Mouse (Mus musculus) heart, postnatal 0 days (tissue): ENCODE measurements at regions not wholly inside any gene's neighbourhood (a gene's known extent, or its start where the extent isn't known, plus 50 kb on each side); places are given as distances from the start of the nearest gene placed in this dataset.

Experiments
- CTCF ChIP-seq: IDR thresholded peaks from 2 replicates; pipeline ENCODE4 v1.5.1; 2016; ENCODE audit warnings: antibody characterized with exemption, control low read depth, low read depth
- EP300 ChIP-seq: IDR thresholded peaks from 2 replicates; pipeline ENCODE4 v1.6.1; 2016; ENCODE audit warnings: antibody characterized with exemption, low read depth

DNA sequence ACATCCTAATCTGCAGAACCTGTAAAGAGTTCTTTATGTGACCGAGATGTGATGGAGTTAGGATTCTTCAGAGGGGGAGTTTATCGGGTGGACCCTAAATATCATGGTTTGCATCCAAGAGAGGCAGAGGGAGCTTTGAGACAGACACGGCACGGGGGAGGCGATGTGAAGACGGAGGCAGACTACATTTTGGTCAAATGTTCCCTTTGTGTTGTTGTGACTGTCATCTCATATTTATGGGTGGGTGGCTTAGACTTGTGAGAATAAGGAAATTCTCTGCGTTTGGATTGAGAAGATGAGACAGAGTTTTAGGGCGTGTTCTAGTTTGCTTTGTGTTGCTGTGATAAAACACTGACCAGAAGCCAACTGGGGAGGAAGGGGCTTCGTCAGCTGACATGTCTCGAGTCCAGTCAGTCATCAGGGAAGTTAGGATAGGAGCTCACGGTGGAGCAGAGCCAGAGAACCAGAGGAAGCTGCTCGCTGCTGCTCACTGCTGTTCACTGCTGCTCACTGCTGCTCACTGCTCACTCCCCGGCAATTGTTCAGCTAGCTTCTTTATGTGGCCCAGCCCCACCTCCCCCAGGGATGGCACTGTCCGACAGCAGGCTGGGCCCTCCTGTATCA lies 259.0 kb upstream of the Cnr1 start:
- TF ChIP-seq CTCF (no peak), EP300 (no peak)
